Mouse (Mus musculus) neural tube, embryonic 10.5 days (tissue): Measurements from ENCODE around the gene Osbpl9.

Source experiments
- DNase-seq: peaks from one replicate; pipeline ENCODE4 v3.0.0-alpha.2; 2017; ENCODE audit warnings: low spot score; ENCODE audit errors: extremely low spot score

Osbpl9 gene

DNA sequence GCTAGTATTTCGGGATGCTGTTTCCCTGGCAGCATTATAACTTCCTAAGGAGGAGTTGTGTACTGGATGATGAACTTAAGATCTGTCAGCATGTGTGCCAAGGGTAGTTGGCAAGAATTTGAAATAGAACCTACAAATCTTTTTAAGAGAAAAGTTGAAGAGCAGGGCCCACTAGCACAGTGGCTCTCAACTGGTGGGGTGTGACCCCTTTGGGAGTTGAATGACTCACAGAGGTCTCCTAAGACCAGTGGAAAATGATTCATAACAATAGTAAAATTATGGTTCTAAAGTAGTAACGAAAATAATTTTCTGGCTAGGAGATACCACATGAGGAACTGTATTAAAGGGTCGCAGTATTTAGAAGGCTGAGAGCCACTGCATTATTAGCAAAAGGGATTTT lies 67.1 kb downstream of the Osbpl9 start:
- no peak for DNase-seq

DNA sequence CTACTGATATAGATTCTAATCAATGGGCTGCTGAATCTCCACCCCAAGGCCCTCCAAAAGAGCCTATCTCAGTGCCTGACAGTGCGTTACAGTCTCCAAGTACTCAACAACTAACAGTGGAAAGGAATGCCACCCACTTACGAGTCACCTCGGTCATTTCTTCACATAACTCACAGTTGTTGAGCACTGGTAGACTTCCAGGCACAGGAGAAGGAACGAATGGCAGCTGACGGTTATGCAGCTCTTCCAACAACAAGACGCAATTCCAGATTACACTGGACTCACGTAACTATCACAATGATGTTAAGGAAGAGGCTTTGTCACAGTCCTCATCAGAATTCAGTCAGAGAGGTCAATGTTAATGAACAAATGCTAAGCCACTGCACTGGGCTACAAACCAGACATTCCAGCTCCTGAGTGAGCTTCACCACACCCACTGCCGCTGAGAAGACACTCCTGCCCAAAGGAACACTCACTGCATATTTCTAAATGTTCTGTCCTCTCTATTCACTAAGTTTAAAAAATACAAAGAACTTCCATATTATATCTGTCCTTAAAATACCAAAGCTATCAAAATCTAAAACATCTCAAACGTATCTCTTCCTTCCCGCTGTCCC lies 70.7 kb downstream of the Osbpl9 start:
- DNase-seq = no peak

GRCm38 (mm10) chr4:109128971-109129370 lies 73.1 kb downstream of the Osbpl9 start:
- DNase-seq = no peak

GRCm38 (mm10) chr4:109128017-109128416 lies 74.1 kb downstream of the Osbpl9 start:
- no peak for DNase-seq

DNA sequence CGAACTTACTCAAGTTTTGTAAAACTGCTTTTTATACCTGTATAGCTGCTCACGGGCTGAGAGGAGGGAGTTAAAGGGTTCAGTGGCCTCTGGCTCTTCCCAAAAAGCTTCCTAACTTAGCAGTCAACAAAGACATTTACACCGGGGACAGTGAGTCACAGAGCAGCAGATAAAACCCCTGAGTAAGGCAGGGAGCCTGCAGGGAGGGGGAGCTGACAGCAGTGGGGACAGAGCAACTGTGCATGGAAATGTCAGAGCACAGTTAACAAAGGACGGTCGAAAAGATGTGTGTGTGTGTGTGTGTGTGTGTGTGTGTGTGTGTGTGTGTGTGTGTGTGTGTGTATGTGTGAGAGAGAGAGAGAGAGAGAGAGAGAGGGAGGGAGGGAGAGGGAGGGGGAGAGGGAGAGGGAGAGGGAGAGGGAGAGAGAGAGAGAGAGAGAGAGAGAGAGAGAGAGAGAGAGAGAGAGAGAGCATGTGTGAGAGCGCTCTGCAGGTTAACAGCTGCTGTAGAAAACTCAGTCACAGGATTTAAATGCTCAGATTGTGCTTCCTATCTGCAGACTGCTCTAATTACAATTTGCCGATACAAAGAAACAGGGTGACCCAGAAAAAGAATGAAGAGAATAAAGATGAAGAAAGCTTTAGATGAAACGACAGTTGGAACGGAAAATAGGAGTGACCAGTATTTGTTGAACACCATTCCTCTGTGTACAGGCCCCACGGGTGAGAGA lies 75.1 kb downstream of the Osbpl9 start:
- no peak for DNase-seq

DNA sequence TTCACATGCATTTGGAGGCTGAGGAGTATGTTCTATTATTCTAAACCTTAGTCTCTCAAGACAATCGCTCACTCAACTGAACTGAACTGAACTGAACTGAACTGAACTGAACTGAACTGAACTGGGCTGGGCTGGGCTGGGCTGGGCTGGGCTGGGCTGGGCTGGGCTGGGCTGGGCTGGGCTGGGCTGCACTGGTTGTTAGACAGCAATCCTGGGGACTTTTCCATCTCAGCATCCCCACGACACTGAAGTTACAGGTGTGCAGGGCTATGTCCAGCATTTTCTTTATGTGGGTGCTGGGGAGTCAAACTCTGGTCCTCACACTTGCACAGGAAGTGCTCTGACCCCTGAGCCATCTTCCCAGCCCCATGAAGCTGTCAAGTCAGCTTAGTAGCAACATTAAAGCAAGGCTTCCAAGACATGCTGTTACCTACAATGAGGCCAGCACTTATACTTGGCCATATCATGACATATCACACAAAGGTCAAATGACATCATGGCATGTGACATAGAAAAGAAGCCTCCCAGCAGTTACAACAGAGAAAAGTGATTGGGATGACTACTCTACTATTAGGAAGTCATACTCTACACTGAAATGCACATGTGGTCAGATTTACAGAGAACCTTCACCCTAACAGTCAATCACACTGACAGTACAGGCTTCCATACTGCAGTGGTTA lies 76.2 kb downstream of the Osbpl9 start:
- DNase-seq = no peak

DNA sequence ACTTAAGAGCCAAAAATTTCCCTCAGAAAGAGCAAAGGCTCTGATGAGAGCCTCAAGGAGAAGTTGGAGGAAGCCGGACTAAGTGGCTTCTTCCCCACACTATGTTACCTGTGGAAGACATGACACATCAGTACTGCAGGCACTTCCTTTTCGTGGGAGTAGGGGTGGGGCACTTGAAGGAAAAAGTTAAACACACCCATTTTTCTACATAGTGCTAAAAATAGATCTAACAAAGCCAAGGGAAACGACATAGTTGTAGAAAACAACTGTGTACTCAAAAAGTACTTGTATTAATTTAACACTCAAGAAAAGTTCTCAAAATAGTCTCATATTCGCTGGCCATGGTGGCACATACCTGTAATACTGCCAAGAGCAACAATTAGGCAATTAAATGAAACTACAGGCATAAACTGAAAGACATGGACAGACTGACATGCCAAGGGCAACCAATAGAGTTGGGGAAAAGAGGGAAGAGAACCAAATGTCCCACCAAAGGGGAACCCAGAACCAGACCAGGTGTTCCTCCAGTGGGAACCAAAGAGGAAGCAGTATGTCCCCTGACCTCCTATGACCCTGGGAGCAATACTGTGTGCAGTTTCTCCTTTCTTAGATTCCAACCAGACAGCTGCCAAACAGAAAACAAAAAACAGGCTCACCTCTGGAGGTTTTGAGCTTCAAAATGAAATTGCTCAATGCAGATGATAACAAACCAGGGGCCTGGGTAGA lies 79.1 kb downstream of the Osbpl9 start:
- no peak for DNase-seq

DNA sequence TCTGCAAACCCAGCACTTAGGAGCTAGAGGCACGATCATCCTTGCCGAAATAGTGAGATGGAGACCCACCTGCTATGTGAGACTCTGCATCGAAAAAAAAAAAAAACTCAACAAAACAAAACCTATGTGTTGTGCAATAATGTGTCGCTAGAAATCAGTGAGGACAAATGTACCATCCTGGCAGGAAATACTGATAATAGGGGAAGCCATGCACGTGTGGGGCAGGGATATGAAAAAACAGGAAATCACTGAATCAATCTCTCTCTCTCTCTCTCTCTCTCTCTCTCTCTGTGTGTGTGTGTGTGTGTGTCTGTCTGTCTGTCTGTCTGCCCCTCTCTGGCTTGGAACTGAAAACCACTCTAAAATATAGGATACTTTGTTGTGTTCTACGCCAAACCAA lies 81.3 kb downstream of the Osbpl9 start:
- no peak for DNase-seq

DNA sequence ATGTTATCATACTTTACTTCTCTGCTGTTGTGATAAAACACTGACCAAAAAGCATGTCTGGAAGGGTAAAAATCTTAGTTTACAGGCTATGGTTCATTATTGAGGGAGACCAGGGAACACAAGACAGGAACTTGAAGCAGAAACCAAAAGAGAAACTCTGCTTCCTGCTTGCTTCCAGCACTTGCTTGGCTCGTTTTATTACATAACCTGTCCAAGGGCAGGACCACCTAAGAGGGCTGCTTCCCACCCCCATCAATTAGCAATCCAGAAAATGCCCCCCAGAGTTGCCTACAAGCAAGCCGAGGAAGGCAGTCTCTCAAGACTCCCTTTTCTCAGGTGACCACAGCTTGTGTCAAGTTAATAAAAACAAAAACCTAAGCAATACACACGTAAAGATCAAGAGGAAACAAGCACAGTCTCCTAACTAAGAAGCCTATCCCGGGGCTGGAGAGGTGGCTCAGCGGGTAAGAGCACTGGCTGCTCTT lies 82.4 kb downstream of the Osbpl9 start:
- DNase-seq = no peak

- DNase-seq = no peak
Observed at GRCm38 (mm10) chr4:109118327-109118659, 83.8 kb downstream of the Osbpl9 start.

DNA sequence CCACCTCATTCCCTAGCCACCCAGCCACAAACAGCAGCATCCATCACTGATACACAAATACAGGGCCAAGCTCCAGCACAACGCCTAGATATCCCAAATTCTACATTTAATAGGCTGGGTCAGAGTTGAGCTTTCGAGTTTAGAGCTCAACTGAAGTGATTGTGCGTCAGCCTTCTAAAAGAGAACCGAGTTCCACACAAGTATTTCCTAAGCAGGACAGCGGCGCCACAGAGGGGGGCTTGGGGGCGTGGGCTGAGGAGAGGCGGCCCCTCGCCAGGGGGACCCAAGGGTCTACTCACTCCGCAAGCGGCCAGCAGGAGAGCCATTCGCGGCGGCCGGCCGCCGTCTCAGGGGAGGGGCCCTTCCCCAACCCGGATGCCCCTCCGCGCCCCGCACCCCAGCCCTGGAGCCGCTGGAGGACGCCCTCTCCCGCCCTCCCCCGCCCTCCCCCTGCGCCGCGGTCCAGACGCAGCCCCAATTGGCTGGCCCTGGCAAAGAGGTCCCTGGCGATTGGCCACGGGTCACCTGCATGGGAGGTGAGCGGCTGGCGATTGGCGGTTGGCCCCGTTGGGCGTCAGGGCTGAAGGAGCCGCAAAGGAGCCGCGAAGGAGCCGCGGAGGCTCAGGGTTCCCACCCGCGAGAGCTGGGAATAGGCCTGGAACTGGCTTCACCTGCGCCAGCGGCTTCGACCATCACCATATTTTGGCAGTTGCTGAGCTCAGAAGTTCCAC lies 84.3 kb downstream of the Osbpl9 start:
- DNase-seq = peak; percentile 95

- no peak for DNase-seq
Observed at GRCm38 (mm10) chr4:109116938-109117337, 85.1 kb downstream of the Osbpl9 start.

- no peak for DNase-seq
Observed at GRCm38 (mm10) chr4:109116494-109116893, 85.6 kb downstream of the Osbpl9 start.

GRCm38 (mm10) chr4:109115742-109116141 lies 86.3 kb downstream of the Osbpl9 start:
- no peak for DNase-seq

- no peak for DNase-seq
Observed at GRCm38 (mm10) chr4:109114308-109114707, 87.8 kb downstream of the Osbpl9 start.

DNA sequence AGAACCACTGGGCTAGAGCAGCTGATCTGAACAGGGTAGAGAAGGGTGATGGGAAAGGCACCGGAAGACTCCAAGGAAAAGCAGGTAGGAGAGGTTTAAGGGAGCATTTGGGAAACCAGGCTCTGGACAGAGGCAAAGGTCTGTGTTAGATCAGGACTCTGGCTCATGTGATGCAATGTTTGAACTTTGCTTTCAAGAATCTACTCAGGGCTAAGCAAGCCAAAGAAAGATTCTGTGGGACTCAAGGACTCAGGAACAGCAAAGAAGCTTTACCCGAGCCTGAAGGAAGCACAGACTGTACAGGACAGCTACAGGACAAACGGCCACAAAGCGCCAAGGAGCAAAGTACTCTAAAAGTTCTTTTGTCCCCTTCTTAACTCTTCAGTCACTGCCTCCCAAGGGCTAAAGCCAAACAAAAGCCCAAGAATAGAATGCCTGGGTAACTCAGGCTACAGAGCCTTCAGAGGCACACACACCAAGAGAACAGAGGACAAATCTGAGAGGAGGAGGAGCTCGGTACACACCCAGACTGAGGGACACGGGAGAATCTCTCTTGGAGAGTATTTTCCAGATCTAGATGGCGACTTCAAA lies 89.1 kb downstream of the Osbpl9 start:
- DNase-seq = no peak

DNA sequence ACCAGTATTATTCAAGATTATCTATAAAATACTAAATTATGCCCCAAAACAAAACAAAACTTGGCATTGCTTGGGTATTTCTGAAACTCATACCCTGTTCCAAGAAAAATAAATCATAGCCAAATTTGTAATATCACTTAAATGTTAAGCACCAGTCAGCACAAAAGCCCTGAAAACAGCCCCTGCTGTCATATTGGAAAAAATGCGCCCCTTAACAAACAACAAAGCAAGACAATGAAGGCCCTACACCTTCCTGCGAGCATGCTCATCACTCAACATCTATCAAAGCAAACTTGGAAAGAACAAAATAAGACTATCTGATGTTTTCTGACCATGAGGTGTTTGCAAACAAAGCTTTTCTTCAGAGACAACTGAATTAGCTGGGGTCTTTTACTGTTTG lies 91.1 kb downstream of the Osbpl9 start:
- no peak for DNase-seq

GRCm38 (mm10) chr4:109109686-109110085 lies 92.4 kb downstream of the Osbpl9 start:
- DNase-seq = no peak

- no peak for DNase-seq
Observed at GRCm38 (mm10) chr4:109109012-109109411, 93.1 kb downstream of the Osbpl9 start.

GRCm38 (mm10) chr4:109106594-109106993 lies 95.5 kb downstream of the Osbpl9 start:
- no peak for DNase-seq

DNA sequence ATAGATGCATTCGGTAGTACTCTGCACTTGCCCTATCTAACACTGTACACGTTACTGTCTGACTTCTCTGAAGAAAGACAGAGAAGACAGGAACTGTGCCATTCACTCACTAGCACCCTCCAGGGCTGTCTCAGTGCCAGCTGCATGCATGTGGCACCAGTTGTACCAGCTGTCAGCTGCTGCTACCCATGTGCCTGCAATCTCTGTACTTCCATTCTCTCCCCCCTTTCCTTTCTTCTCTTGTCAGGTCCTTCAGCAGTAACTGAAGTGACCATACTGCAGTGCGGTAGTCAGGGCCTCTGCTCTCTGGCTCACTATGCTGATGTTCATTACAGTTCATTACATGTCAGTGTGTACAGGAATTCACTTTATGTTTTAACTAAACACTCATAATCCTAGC lies 96.0 kb downstream of the Osbpl9 start:
- DNase-seq = no peak
